Mouse (Mus musculus) thymus, postnatal 0 days (tissue): ENCODE data around the gene Zfp93. TPM values are rescaled to one million over a fixed set of nuclear protein-coding genes. Genes with fewer than 3 reads are reported as not detected.

Experiments
- polyA plus RNA-seq: library from polyadenylated mRNA; unstranded; fragments of >200 nt; fragmentation: Nextera tagmentation; extraction: Ambion mirVana; gene quantifications from 2 replicates; pipeline ENCODE4 v1.2.1, GENCODE M21; 2015

Zfp93 gene
- polyA plus RNA-seq, 1 experiment from 2014 or later, result 3.9 TPM

Other genes with a start within 250 kb of the Zfp93 start
- not detected in 2 replicates for gene Vmn1r183, start 217.2 kb upstream of the Zfp93 start, polyA plus RNA-seq
- gene Zfp180, start 188.5 kb upstream of the Zfp93 start, polyA plus RNA-seq, result 17.6 and 19.3 TPM in 2 replicates
- gene Zfp112, start 158.1 kb upstream of the Zfp93 start, polyA plus RNA-seq, result 1.3 and 2.2 TPM in 2 replicates
- 10.5 and 11.6 TPM in 2 replicates for gene Zfp235, start 136.3 kb upstream of the Zfp93 start, polyA plus RNA-seq
- 0.98 and 1.2 TPM in 2 replicates for gene Zfp114, start 95.4 kb upstream of the Zfp93 start, polyA plus RNA-seq
- 1.9 and 3.0 TPM in 2 replicates for gene Zfp111, start 59.0 kb upstream of the Zfp93 start, polyA plus RNA-seq
- 1.7 and 2.4 TPM in 2 replicates for gene Zfp109, start 32.9 kb upstream of the Zfp93 start, polyA plus RNA-seq
- 0.85 and 0.89 TPM in 2 replicates for gene Zfp108, start 15.6 kb upstream of the Zfp93 start, polyA plus RNA-seq
- 26.2 and 26.8 TPM in 2 replicates for gene Zfp61, start 30.8 kb downstream of the Zfp93 start, polyA plus RNA-seq
- gene Zfp94, start 46.2 kb downstream of the Zfp93 start, polyA plus RNA-seq, result 4.6 and 5.5 TPM in 2 replicates
- gene Tescl, start 63.5 kb downstream of the Zfp93 start, polyA plus RNA-seq, result not detected in 2 replicates
- 0.05 TPM in 1 of 2 replicates, not detected in the other for gene Lypd5, start 78.8 kb downstream of the Zfp93 start, polyA plus RNA-seq
- gene Kcnn4, start 99.8 kb downstream of the Zfp93 start, polyA plus RNA-seq, result 105 and 120 TPM in 2 replicates
- gene Smg9, start 129.2 kb downstream of the Zfp93 start, polyA plus RNA-seq, result 30.2 and 33.3 TPM in 2 replicates
- gene Irgc1, start 181.9 kb downstream of the Zfp93 start, polyA plus RNA-seq, result 0.18 and 0.22 TPM in 2 replicates
- gene Plaur, start 192.1 kb downstream of the Zfp93 start, polyA plus RNA-seq, result 3.0 and 3.4 TPM in 2 replicates
- 0.71 and 0.83 TPM in 2 replicates for gene Cadm4, start 211.6 kb downstream of the Zfp93 start, polyA plus RNA-seq
- 16.5 and 16.7 TPM in 2 replicates for gene Zfp428, start 236.6 kb downstream of the Zfp93 start, polyA plus RNA-seq
- 0.07 TPM in 1 of 2 replicates, not detected in the other for gene AC161166.1, start 242.0 kb downstream of the Zfp93 start, polyA plus RNA-seq